Mouse (Mus musculus) 416B (cell line): ENCODE results near the gene Fut1.
"Not testable (repeated sequence)": the region's sequence is repeated elsewhere in the genome, so short reads cannot be mapped to it uniquely, and the experiment has no call there.

Experiments
- DNase-seq: peaks from one replicate; pipeline ENCODE4 v3.0.0; 2011; ENCODE audit warnings: low read depth

The Fut1 gene

DNA sequence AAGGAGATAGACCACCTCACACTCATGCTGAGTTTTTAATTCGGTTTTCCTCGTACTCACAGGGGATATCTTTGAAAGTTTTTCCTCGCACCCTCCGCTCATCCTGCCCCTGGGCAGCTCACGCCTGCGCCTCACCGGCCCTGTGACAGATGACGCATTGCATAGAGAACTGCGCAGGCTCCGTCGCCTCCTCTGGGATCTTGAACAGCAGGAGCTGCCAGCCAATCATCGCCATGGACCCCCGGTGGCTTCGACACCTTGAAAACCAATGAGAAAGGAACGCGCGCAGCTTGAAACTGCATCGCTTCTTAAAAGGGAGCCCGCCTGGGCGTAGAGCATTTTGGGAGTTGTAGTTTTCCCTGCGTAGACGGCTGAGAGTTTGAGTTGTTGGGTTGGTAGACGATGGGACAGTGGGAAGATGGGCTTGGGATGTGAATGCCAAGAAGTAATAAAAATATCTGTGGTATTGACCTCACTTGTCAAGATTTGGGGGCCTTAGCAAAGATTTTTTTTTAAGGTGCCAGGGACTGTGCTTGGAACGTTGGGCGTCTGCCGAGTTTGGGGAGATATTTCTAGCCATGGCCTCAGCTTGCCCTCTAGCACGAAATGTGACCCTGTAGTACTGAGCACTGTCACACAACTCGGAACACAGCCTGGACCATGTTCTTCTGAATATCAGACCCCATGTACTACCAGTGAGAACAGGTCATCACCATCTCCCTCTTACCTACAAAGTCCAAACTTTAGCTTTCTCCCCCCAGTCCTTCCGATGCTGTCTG lies 21.7 kb downstream of the Fut1 start:
- no peak for DNase-seq

DNA sequence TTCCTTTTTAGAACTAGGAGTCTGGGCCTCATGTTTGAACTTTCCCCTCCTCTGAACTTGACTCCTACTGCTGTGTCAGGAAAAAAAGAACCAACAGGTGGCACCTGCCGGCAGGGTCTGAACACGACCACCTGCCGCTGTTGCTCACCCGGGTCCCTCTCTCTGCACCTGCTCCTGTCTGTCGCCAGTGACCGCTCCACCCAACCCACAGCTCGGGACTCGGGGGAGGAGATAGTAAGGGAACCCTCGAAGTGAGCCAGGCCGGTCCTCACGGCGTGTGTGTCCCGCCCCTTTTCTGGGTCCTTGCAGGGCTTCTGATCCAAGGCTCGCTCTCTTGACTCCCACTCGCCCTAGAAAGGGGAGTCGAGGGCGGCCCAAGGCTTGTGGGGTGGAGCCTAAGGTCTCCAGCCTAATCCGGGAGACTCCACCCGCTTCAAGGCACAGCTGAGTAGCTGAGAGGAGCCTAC lies 22.5 kb downstream of the Fut1 start, which contains the start of gene Mamstr:
Gene Mamstr, plus strand, starts transcription at position 417 of the 467 bp plus-strand sequence.
- no peak for DNase-seq

DNA sequence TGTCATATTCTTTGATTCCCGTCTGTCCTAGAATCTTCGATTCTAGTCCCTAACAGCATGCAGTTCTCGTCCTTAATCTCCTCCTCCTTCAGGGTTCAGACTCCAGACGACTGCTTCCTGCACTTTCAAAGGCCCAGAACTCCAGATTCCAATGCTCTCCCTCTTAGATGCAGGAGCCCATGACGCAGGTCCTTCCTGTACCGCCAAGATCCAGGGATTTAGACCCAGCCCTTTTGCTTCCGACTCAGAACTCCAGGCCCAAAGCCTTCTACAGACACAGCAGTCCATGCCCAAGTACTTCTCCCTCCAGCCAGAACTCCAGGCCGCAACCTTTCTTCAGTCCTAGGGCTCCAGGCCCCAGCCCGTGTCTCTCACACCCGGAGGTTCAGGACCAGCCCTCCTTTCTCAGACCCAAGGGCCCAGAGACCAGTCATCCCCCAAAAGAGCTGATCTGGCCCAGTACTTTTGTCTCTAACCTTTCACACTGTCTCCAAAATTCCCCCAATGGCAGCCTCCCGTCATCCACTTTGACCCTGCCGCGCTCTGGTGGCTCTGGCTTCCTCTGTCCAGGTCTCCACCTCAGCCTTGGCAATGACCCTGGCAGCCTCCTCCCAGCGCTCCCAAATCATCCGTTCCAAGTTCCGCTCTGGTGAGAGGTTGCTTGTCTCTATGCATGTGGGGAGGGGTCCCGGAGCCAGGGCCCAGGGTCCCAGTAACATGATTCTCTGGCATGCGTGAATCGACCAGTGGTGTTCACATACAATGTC lies 23.3 kb downstream of the Fut1 start:
- DNase-seq, result no peak

DNA sequence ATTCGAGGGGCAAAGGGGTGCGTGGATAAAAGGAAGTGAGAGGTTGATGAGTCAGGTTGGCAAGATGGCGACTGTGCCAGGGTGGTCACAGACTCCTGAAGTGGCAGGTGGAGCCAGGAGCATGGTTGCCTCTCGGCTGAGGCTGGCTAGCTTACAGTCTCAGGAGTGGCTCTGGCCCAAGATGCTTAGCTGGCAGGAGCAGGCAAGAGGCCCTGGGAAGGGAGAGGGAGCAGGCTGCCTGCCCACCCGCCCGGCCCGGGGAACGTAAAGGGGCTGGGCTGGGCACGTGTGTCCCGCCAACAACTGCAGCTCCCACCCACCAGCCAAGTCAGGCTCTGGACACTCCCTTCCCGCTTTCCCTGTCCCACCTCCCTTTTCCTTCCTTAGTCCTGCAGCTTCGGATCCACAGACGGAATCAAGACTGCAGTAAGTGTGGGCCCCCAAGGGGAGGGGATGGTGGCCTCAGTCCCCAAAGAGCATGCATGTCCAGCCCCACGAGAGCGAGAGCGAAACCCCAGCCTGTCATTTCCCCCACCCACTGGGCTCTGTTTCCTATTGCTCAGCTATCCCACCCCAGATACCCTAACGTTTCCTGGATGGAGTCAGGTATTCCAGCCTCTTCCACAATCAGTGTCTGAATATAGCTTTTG lies 24.4 kb downstream of the Fut1 start:
- no peak for DNase-seq

DNA sequence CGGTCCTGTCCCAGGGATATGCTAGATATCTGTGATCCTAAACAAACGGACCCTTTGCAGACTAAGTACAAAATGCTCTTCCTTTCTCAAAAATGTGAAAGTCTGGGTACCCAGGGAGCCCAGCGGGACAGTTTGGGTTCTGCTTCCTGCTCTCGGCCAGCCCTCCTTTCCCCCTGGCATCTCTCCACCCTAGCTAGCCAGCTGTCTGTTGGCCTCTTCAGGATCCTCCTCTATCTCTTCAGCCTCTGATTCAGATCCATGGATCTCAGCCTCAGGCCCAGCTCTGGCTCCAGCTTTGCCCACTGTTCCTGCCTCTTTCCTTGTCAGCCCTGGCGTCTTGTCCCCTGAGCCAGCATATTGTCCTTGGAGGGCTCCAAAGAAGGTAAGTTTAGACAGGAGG lies 25.0 kb downstream of the Fut1 start:
- no peak for DNase-seq

DNA sequence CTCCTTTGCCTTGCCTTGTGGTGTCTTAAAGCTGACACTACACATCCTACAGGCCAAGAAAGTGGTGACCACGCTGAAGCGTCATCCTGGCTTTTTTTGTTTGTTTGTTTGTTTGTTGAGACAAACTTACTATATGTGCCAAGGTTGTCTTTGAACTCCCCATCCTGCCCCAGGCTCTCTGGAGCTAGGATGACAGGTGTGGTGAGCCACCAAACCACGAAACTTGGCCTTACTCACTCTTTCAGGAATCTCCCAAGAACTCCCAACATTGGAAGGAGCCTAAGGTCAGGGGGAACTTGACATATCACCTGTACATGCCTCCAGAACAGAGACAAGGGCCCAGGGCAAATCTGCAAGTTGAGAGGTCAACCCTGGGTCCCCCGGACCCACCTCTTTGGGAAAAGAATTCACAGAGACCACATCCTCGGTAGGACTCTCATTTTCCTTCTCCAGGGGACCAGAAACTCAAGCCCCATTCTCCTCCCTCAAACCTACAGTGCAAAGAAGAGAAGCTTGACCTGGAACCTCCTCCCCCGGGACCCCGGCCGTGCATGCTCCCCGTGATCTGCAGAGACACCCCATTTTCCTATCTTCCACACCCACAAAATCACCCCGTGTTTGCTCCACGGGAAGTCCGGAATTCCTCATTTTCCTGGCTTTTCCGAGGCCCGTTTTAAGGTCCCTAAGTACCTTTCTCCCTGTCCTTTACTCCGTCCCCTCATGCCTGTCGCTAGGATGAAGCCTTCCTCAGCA lies 25.6 kb downstream of the Fut1 start:
- DNase-seq, result no peak

DNA sequence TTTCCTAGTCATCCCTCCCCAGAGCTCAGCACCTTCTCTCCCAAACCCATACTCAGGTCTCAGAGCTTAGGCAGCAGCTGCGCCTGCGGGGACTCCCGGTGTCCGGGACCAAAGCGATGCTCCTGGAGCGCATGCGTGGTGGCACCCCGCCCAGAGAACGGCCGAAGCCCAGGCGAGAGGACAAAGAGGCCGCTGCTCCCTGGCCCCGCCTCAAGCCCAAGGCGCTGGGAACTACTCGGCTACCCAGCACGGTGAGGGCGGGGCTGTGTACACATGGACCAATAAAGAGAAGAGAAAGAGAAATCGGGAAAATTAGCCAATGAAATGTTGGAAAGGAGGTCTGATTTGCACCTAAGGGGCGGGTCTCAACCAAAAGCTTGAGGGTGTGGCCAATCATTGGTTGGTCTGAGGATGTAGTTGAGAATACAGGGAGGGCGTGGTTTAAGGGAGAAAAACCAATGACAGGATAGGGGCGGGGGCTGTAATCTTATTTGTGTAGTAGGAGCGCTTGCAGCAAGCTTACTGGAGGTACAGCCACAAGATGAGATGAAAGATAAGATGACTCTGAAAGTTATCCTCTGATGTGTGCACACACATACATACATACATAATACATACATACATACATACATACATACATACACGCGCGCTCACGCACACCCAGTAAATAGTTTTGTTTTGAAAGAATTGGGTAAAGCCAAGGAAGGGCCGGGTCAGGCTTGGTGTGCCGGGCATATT lies 26.5 kb downstream of the Fut1 start:
- DNase-seq, result no peak

DNA sequence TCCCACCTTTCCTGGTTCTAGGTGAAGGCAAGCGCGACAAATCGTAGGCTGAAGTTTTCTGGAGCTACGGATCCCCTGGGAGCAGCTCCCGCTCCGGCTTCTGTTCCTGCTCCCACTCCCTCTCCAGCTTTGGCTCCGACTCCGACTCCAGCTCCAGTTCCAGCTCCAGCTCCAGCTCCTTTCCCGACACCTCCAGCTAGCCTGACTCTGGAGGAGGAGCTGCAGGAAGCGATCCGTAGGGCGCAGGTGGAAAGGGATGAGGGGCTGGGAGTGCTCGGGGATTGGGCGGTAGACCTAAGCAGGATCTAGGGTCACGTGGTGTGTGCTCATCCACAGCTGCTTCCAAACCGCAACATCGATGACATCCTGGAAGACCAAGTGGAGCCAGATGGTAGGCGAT lies 27.1 kb downstream of the Fut1 start:
- no peak for DNase-seq

DNA sequence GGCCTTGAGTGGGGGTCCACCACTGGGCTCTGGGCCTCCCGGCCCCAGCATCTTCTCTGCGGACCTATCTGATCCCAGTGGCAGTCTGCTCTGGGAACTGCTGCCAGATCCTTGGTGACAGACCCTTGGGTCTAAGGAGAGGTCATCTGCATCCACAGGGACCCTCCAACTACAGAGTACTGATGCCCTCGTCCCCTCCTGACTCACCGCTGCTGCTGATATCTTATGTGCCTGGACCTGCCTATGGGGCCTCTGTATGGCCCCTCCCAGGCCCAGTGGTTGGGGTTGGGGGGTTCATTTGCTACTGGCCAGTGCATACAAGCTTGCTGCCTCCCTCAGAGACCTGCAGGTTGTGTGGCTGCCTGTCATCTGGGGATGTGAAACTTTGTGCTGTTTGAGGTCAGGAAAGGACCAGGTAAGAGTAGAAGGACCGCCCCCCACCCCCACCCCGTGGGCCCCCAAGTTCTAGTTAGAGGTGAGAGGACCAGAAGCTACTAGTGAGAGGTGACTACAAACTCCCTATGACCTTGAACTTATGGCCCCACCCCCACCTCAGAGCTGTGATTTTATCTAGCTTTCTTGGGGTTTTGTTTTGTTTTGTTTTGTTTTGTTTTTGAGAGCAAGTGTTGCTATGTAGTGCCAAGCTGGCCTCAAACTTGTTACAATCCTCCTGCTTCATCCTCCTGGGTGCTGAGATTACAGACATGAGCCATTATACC lies 27.9 kb downstream of the Fut1 start:
- DNase-seq, result no peak

DNA sequence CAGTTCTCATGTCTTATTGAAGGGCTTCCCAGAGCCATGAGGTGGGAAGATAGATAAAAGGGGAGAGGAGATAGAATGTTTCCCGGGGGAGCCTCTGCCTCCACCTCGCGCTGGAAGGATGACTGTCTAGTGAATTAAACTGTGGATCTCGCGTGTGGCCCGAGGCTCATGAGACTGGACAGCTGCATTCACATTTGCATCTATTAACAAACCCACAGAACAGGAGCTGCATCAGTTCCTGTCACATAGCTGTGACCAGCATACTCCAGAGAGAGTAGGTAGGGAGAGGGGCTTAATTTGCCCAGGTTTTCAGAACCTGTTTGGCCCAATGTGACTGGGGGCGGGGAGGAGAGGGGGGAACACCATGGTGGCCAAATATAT lies 28.5 kb downstream of the Fut1 start:
- DNase-seq, result no peak

DNA sequence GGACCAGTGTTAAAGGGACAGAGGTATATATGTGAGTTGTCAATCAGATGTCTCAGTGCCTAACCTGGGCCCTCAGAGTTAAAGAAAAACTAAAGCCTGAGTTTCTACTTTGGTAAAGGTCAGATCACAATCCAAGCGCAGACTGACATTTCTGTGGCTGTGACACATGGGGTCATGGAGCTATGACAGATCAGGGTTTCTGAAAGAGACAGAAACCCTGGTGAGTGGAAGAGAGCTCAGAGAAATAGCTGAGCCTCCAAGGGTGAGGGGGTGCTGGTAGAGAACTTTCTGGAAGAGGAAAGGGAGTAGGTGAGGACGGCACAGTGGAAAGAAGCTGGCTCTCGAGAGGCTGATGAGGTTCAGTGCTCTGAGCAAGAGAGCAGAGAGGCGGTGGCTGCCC lies 29.6 kb downstream of the Fut1 start:
- no peak for DNase-seq

DNA sequence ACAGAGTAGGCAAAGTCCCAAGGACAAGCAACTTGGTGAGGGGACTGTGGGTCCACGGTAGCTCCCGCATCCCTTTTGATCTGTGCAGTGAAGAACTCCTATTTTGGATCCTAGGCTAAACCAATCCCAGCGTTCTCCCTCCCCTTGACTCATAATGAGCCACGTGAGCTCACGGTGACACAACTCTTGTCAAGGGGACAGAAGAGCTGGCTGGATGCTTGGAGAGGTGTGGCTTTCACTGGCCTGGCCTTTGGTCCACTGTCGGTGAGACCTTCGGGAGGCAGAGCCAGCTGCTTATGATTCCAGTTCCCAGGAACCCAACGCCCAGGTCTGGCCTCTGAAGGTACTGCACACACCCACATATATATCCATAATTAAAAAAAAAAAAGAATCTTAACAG lies 32.3 kb downstream of the Fut1 start:
- no peak for DNase-seq

DNA sequence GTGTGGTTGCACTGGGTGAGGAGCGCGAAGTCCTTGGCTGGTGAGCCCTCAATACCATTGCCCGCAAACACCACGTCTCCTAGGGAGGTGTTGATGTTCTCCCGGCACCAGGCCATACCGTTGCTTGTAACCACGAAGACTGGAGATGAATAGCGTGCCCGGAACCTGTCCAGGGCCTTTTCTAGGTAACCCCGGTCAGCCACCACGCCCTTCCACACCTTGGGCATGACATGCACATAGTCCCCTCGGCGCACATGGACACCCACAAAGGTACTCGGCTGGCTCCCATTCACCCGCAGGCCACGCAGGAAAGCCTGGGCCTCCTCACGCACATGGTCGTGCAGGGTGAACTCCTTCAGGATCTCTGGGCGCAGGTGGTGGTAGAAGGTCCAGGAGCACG lies 33.4 kb downstream of the Fut1 start:
- DNase-seq, result not testable (repeated sequence)

DNA sequence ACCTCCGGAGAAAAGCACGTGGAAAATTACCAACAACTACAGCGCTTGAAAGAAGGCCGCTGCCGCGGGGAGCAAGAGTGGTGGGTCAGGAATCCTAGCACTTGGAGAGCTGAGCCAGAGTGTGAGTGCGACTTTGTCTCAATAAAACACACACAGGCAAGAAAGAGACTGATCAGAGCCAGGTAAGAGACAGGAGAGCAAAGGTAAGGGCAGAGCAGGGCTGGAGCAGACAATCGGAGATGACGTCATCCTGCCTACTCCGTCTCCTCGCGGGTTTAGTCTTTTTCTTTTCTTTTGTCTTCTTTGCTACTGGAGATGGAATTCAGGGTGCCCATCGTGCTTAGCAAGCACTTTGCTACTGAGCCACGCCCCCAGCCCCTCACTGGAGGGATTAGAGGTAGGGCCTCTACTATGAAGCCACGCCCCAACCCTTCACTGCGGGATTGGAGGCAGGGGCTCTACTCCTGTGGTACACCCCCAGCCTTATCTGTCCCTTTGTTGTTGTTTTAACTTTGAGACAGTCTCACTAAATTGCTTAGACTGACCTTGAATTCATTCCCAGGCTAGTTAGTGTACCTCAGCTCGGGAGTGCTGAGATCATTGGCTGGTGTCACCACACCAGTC lies 37.4 kb downstream of the Fut1 start:
- DNase-seq, result peak; percentile 41

DNA sequence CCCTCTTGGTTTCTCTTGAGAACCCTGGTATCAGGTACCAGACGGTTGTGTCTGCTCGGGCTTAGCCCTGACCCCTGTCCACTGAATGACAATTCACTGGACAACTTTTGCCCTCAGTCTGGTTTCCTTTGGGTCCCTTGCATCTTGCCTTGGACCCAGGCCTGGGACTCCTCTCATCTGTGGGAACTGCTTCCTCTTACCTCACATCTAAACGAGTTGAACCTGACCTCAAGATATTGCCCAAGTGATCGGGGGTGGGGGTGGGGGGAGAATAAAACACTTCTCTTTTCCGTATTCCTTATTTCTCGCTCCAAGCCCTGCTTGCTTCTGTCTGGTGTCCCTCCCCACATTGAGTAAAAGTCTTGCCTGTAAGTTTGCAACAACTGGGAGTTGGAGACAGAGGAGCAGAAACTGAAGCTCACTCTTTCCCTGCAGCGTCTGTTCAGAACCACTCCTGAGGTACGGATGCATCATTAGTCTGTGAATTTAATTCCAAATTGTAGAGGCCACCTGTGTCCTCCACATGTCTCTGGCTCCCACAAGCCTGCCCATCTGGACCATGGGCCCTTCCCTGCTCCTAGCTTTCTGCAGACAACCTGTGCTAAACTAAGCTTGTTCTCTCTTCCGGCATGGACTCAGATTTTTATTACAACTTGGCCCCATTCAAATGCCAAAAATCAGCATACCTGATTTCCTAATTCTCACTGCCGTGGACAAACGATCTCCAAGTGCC lies 43.8 kb downstream of the Fut1 start:
- peak; percentile 72 for DNase-seq

DNA sequence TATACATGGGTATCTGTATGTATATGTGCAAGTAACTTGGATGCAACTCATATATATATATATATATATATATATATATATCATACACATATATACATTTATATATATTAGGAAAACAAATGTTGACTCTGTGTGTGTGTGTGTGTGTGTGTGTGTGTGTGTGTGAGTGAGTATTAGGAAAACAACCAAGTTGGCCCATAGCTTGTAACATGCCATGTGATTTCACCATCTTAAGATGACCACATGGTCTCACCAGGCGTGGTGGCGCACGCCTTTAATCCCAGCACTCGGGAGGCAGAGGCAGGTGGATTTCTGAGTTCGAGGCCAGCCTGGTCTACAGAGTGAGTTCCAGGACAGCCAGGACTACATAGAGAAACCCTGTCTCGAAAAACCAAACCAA lies 44.6 kb downstream of the Fut1 start:
- DNase-seq, result not testable (repeated sequence)

DNA sequence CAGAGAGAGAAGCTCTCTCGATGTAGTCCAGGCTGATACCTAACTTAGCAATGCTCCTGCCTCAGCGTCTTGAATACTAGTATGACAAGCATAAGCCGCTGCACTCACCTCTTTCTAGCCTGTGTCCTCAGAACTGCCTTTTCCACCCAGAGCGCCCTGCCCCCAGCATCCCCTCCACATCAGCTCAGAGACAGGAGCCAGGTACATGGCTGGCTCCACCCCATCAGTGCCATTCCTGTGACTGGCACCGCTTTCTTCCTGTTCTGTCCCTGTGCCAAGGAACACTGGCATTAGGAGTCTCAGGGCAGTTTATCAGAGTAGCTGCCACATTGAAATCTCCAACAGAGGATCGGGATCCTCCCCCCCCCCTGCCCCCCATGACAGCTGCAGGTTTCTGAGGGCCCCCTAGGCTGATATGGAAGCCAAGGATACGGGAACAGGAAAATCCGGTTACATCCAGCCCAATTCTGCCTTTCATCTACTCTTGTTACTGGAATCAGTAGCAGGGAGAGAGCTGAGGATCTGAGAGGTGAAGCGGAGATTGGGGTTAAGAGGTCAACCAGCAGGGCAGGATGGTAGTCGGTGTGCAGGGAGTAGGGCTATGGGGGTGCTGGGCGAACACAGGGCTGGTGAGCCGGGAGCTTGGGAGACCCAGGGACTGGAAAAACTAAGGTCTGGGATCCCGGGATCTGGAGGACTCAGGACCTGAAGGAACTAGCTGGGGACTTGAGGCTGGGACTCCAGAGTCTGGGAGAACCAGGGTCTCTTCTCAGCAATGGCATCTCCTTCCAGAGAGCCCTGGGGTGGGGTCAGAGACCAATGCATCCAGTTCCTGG lies 48.4 kb downstream of the Fut1 start:
- DNase-seq, result no peak

DNA sequence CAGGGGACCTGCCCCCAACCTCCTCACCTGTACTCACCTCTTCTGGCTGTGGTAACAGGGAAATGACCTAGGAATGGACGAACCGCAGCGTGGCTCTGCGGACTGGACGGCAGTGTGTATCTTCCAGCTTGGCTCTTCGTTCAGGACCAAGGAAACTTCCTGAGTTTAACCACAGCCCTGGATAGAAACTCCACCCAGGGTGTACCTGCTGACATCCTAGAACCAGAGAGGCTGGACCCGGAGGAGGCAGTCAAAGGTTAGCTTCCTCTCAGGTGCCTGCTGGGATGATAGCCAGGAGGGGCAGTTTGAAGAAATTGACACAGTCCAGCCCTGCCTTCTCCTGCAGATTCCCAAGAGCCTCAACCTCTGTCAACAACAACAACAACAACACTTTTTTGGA lies 49.1 kb downstream of the Fut1 start, which contains the start of gene Fut2:
Gene Fut2, minus strand, starts transcription at position 234 of the 400 bp plus-strand sequence.
- no peak for DNase-seq

DNA sequence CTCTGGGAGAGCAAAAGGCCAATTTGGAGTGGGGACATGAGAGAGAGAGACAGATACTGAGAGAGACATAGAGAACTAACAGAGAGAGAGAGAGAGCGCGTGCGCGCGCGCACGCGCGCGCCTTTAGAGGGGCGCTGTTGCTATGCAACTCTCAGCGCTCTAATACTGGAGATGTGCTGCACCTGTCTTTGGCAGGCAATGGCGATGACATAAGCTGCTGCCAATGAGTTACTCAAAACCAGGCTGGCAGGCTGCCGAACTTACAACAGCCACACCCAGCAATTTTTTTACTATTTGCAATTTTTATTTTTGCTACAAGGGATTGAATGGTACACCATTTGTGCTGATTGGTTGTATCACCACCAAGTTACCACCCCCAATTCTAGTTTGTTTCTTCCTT lies 50.7 kb downstream of the Fut1 start:
- DNase-seq, result no peak
